Mouse (Mus musculus) erythroblast, adult 5-6 weeks (primary cell): ENCODE results near the gene Tmem37. TPM values are rescaled to one million over a fixed set of nuclear protein-coding genes. Genes with fewer than 3 reads are reported as not detected.

ENCODE experiments used
- ATAC-seq: replicated peaks from 2 replicates; pipeline ENCODE4 v1.8.0; 2016; ENCODE audit warnings: moderate number of reproducible peaks, mild to moderate bottlenecking, moderate TSS enrichment, inconsistent platforms; ENCODE audit not compliant: poor library complexity, low FRiP score, severe bottlenecking
- total RNA-seq, 2 experiments: library from RNA; stranded (forward) in 1 of 2; stranded (reverse) in 1 of 2; fragments of 150-400 nt in 1 of 2; fragments of 200-764, 138-1000 nt in 1 of 2; gene quantifications; 2 replicates each; pipeline versions ENCODE4 v1.2.3 to v1.2.4; 2015 to 2017; ENCODE audit warnings: low replicate concordance in 2 of 2

Gene Tmem37
- total RNA-seq, 2 experiments from 2014 or later = 1.5 TPM; not detected in 1

DNA sequence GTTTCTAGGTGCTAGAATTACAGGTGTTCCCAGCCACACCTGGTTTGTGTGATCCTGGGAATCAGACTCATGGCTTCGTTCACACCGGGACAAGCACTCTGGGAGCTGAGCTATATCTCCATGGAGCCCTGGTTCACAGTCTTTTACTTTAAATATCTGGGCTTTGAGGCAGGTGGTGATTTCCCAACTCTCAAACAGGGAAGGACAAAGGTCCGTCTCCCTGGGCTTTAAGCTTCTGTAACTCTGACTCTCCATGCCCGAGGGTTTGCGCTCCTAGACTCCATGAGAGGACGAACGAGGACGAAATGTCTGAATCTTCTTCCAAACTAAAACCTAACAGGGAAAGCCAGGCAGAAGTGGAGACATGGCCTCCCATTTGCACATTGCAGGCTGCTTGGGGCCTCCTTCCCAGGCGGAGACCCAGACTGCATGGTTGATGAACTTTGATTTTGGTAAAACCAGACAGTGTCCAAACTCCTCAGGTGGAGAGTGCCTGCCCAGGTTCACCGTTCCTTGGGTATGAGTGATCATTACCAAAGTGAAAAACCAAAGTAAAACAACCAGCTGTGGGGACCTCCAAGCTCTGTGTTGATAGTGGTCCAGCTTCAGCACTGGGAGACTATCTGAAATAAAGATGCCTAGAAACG is 9.7 kb downstream of the Tmem37 start:
- ATAC-seq = no peak

DNA sequence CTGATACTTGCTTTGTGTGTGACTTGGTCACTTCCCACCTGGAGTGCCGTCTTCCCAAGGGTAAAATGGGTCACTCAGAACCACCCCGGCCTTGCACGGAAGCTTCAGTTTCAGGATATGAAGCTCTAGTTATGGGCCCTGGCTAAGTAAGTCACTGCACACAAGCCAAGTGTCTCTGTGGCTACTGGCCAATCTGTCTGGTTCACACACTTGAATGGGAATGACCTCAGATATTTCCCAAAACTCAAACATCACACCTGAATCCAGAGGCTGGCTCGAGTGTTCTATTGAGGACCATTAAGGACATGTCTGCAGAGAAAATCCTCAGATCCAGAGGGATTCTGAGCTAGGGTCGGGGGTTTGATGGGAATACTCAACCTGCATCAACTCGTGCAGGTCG is 11.6 kb downstream of the Tmem37 start:
- ATAC-seq = no peak

DNA sequence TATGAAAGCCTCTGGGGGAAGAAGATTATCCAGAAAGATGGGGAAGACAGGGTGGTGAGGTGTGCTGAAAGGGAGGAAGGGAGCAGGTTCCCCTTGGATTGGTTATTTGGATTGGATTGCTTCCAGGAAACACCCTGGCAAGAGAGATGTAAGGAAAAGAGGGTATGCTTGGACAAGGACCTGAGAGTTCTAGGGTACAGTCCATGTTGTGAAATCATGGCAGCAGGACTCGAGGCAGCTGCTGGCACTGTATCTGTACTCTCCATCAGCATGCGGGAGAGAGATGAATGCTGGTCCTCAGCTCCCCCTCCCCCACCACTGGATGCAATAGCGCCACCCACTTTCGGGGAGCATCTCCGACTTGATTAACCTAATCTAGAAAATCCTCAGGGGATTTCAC is 13.2 kb downstream of the Tmem37 start:
- ATAC-seq = no peak

DNA sequence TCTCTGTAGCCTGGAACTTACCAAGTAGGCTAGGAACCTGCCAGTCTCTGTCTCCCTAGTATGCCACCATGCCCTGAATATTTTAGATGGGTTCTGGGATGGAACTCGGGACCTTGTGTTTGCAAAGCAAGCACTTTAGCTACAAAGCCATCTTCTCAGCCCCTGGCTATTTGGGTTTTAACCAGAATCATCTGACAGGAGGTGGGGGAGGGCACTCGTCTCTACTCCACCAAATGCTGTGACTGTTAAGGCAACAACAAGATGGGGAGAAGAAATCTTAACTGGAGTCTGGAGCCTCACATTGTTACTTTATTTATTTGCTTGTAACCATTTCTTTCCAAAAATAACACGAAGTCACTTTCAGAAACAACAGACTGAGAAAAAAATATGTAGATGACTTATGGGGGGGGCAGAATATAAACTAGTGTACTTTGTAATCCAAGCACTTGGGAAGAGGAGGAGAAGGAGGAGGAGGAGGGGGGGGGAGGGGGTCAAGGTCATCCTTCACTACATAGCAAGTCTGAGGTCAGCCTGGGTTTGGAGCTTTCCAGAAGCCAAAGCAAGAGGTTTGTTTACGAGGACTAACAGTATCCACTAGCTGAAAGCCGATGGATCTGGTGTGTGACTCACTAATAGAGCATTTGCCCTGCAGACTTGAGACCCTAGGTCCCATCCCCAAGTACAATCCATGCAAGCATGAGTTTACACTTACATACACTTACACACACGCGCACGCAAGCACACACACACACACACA is 16.0 kb downstream of the Tmem37 start:
- no peak for ATAC-seq

DNA sequence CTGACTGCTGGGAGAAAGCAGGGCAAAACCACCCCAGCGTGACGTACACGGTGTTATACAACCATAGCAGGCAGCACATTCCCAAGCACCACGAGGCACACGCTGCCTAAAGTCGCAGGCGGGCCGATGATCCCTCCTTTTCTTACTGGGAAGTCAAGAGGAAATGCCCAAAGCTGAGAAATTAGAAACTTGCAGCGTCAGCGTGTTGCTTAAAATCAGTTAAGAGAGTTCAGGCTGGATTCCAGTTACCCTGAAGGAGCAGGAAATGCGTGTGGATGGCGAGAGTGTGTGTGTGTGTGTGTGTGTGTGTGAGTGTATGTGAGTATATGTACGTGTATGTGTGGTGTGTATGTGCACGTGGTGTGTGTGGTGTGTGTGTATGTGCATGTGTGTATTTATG is 16.8 kb downstream of the Tmem37 start:
- no peak for ATAC-seq

DNA sequence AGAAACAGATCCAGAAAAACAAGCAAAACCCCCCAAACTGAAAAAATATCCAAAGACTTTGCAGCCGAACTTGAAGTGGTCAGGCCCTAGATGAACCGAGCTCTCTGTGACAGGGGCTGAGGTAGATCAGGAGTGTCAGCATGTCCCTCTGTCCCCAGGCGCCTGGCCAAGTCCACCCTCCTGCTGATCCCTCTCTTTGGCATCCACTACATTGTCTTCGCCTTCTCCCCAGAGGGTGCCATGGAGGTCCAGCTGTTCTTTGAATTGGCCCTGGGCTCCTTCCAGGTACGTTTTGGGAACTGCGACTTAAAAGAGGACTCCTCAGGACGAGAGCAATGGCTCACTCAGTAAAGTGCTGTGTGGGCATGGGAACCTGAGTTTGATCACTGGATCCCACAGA is 17.6 kb downstream of the Tmem37 start:
- no peak for ATAC-seq

DNA sequence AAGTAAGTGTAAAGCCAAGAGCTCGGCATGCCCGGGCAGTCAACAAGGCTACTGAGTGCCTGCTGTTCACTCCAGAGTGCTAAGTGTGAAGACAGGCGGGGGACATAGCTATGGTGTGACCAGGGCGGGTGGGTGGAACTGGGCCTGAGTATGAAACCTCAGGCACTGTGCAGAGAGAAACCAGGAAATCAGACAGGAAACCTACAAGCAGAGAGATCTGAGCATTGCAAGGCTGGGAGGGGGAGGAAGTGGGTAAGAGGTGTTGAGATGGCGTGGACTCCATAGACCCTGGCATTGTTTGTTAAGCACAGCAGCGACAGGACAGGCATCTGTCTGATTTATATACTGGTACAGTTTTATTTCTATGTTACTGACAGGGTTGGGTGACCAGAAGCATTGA is 18.4 kb downstream of the Tmem37 start:
- ATAC-seq = no peak

DNA sequence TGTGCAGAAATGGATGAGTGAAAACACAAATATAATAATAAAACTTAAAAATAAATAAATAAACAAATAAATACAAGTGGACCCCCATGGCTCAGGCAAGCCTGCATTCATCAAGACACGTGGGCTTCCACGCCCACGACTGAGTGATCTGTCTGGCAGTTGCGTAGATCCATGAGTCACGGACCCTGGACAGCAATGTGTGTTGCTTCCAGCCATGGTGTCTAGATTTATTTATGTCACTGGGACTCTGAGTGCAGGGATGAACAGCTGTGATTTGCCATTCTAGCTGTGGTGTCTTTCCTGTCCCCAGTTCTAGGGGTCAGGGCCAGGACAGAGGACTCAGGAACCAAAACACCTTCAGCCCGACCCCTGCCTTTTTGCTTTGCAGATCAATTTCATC is 18.9 kb downstream of the Tmem37 start:
- no peak for ATAC-seq

DNA sequence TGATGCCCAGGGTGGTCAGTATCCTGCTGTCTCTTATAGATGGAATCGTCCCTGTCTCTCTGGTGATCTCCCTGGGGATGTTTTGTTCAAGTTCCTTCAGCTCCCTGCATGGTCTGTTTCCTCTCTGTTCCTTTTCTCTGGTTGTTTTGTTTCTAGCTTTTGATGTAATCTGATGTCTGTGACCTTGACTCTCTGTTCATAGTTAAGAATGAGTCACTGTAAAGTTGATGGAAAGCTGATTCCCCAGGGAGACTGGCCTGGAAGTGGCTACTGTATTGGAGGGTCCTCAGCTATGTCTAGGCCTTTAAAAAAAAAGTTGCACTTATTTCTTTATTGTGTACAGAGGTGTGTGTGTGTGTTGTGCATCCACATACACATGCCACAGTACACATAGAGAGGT is 22.8 kb downstream of the Tmem37 start:
- ATAC-seq = no peak

DNA sequence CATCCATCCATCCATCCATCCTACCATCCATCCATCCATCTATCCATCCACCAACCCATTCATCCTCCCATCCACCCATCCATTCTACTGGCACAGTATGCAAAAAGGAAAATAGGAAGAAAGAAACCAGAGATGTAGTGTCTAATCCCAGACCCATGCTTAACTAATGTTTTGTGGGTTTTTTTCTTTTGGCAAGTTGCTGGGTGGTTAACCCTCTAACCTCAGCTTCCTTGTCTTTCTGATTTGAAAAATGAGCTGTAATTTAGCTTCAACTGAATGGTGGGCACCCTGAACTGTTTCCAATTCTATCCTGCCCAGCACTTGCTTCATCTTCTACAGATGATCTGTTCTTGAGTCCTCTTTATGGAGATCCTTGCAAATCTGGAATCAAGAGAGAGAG is 26.5 kb downstream of the Tmem37 start:
- no peak for ATAC-seq

DNA sequence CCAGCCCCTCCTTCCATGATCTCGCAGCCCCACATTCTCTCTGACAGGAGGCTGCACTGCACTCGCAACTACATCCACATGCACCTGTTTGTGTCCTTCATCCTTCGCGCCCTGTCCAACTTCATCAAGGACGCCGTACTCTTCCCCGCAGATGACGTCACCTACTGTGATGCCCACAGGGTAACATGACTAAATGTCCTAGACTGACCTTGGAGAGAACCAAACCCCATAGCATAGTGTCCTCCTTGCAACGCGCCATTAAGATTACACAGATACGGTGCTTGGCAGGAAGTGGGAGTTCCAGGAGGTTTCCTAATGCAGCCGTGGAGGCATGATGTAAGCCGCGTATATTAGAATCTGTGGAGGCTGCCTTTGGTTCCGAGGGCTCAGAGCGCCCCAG is 29.3 kb downstream of the Tmem37 start:
- ATAC-seq = no peak

DNA sequence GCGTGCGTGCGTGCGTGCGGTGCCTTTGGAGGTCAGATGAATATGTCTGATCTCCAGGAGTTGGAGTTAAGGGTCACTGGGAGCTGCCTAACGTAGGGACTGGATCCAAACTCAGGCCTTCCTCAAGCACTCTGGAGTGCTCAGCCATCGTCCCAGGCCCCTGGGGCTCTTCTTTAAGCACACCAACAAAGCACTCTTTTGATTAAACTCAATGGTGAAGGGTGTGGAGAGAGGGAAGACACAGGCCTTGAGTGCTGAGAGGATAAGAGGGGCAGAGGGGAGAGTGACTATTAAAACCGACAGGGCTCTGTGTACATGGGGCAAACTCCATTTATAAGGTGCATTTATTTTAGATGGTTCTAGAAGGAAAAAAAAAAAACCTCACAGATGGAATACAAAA is 31.5 kb downstream of the Tmem37 start:
- no peak for ATAC-seq

DNA sequence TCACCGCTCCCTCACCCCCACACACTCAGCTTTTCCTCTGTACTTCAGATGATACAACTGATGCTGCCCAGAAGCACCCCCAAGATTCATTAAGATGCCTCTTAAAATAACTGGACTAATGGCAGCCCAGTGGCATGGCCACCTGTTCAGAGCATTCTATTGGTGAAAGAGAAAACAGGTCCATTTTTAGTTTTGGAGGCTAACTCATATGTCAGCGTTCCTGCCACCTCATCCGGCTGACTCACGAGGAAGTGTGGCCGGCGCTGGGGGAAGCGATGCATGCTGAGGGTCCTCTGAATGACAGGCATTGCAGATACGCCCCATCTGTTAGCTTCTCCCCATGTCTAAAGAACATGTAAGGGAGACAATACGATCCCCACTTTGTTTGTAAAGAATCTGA is 35.3 kb downstream of the Tmem37 start:
- ATAC-seq = no peak

DNA sequence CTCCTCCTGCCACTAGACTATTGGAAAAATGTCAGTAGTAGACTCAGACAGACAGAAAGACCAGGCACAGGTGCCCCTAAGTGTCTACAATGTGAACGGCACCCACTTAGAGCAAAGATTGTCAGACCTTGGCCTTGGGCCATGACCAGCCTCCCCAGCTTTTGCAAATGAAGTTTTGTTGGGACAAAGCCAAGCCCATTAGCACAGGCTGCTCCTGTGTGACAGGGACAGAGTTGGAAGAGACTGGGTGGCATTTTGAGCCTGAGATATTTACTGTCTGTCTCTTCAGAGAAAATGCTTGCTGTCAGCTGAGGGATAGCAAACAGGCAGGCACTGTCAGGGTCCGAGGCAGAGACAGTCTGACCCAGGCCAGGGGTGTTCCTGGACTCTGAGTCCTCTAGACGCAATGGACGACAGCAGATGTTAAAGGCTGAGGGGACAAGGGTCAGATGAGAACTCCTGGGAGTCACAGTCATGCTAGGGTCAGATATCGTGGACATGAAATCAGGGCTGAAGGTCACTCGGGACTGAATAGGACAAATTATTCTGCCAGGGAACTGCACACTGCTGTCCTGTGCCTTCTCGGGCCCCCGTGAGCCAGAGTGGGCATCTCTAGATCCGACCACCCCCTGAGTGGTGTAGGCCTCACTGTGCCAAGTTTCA is 36.7 kb downstream of the Tmem37 start:
- no peak for ATAC-seq

DNA sequence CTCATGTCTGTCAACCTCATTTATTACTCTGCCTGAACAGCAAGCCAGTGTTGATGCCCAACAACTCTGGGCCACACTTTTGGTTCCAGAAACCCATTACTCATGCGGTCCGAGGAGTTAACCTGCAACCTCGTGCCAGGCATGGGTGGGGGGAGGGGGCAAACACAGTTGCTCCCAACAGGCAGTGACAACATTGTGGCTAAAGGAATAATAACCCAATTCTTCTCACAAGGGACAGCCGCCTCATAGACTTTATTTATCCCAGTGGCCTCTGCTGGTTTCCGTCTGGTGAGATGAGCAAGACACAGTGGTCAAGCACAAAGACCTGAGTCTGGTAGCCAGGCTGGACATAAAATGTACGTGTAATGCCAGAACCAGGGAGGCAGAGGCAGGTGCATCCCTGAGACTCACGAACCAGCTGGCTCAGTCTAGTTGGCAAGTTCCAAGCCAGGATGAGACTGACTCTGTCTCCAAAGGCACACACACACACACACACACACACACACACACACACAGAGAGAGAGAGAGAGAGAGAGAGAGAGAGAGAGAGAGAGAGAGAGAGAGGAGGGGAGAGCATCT is 38.3 kb downstream of the Tmem37 start:
- no peak for ATAC-seq

DNA sequence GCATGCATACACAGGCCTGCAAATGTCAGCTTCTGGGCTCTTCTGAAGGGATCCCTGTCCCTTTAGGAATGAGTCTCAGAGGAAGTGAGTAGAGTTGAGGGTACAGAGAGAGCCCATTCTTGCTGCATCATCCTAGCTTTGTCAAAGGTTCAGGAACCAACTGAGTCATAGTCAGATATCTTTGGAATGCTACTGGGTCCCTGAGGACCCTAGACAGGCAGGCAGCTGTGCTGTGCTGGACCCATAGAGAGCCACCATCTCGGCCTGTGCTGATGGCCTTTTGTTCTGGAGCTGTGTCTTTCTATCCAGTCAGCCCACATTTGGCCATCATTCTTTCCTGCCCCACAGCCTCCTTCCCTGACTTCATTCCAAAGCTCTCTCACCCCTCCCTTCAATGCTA is 39.1 kb downstream of the Tmem37 start:
- no peak for ATAC-seq

DNA sequence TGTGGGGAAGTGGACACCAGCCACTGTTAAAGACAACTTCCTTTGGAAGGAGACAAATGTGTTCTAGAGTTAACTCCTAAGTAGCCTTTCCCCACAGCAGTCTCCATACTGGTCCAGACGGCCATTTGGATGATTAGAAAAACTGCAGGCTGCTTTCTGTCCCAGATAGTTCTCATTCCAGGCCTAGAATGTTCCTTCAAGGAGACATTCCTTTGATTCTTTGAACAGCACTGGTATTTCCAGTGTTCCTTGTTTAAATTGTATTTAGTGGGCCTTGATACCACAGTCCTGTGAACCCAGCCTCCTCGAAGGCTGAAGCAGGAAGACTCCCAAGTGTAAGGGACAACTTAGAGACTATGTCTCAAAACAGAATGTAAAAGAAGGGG is 40.4 kb downstream of the Tmem37 start:
- ATAC-seq = no peak

DNA sequence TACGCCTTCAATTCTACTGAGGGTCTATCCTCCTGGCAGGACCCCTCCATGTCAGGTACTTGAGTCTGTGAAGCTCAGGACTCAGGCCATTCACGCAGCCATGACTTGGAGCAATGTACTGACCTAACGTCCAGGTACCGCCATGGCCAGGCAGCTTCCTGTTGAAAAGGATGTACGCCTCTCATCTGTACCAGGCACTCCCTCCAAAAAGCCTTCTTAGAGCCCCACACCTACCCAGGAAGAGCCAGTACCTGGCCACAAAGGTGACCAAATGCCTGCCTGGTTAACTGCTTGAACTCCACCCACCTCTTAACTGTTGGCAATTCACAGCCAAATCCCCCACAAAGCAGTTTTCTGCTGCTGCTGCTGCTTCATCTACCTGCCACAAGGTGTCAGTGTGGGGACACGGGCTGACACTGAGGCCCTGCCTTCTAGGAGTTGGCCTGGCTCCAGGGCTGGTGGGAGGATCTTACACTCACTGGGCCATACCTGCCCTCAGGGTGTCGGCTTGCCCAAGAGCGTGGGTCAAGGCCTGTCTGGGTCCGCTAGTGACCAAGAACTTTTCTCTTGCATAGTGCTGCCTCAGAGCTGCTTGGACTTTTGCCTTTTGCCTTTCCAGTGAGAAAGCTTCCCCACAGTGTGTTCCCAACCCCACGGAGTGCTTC is 40.9 kb downstream of the Tmem37 start:
- ATAC-seq = peak; percentile 66; the same call in 1 of the 2 replicates

DNA sequence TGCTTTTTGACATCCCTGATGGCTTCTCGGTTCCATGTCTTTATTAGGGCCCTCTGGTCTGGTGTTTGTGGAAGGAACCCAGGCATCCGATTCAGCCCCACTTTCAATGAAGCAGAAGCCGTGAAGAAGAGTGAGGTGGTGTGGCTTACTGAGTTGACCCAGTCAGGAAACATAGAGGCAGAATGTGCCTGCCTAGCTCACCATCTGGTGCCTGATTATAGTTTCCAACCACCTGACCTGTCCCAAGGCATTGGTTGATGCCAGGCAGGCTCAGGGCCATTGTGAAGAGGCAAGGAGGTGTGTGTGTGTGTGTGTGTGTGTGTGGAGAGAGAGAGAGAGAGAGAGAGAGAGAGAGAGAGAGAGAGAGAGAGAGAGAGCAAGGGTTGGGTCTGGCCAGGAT is 43.4 kb downstream of the Tmem37 start:
- no peak for ATAC-seq

DNA sequence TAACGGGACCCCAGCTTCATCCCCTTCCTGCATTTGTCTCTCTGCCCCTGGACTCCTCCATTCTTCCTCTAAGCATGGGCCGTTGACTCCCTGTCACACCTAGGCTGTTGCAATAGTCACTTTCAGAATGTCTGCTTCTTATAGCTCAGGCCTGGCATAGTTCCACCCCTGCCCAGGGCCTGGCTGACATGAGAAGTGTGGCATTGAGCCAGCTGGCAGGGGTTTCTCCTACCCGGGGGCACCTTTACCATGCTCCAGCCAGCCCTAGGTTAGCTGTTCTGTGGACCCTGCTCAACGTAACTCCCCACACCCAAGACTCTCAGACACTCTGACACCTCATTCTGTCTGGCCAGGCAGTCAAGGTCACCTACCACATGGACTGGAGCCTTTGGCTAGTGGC is 46.2 kb downstream of the Tmem37 start:
- ATAC-seq = no peak
